Mouse (Mus musculus): ENCODE data around the gene Cby3. TPM values are rescaled to one million over a fixed set of nuclear protein-coding genes. Genes with fewer than 3 reads are reported as not detected.

Cby3 gene
- total and polyA plus RNA-seq, 3 experiments = not detected

DNA sequence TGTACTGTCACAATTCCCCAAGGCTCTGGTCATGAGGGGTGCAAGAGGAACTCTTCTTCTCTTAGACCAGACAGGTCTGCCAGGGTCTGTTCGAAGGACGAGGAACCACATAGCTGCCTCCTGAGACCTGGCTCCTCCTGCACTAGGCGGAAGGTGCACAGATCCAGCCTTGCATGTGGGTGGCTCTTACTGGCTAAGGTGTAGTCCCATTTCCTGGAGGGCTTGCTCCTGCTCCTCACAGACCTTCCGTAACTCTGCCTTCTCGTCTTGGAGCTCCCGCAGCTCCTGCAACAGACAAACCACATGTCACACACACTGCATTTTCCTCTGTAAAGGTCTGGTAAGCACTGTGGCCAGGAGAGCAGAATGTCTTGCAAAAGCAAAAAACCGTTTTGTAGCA lies 40.5 kb downstream of the Cby3 start:
- H3K4me1 ChIP-seq (ENCODE audit: control insufficient read depth in 1 of 2, insufficient read depth in 2 of 2) = peaks cover 0 to 2% of the 10 kb centered on the region in 2 experiments; a peak in 2 of 4 replicates
- no peak overlapping the region for H3K4me2 ChIP-seq (ENCODE audit: insufficient read depth, low read depth, poor library complexity, severe bottlenecking)
- H3K36me3 ChIP-seq (replicated peaks in 1 of 2; ENCODE audit: control insufficient read depth in 1 of 2, insufficient read depth in 1 of 2, low read length in 1 of 2) = peaks cover 46 to 75% of the 10 kb centered on the region in 2 experiments
- no peak for DNase-seq (ENCODE audit: extremely low read depth)
- in situ Hi-C loops (cut with MboI; ENCODE audit: low pct_ligation_motif_present, low pct_unique_long_range_greater_than_20kb, low sequenced_read_pairs) = no loop called here
- H3K27me3 ChIP-seq (replicated peaks) = no peaks in the 10 kb centered on the region
- no peak overlapping the region for H3K4me3 ChIP-seq (replicated peaks in 1 of 3; ENCODE audit: low read depth in 2 of 3, low read length in 2 of 3, poor library complexity in 1 of 3)
- dilution Hi-C loops (cut with MboI; ENCODE audit: extremely low pct_ligation_motif_present, extremely low pct_unique_long_range_greater_than_20kb, low sequenced_read_pairs) = no loop called here
- H3K9ac ChIP-seq (ENCODE audit: insufficient read depth, low read depth) = no peak overlapping the region
- H3K9me3 ChIP-seq (replicated peaks; ENCODE audit: low read length) = no peaks in the 10 kb centered on the region
- no peak overlapping the region for H3K27ac ChIP-seq (ENCODE audit: insufficient read depth, low read depth)
- no peak for TF ChIP-seq NRF1 (IDR thresholded peaks at IDR 0.05; ENCODE audit: low read depth, low read length)
- TF ChIP-seq ZC3H11A (IDR thresholded peaks at IDR 0.05; ENCODE audit: low read depth, low read length) = no peak
- no peak for TF ChIP-seq SIN3A (IDR thresholded peaks at IDR 0.05; ENCODE audit: low read length)
- no peak for TF ChIP-seq E2F4 (IDR thresholded peaks at IDR 0.05; ENCODE audit: insufficient replicate concordance, low read depth, low read length)
- no peak for TF ChIP-seq JUN (IDR thresholded peaks at IDR 0.05; ENCODE audit: insufficient read depth, low read depth, low read length)
- TF ChIP-seq SMC3 (IDR thresholded peaks at IDR 0.05; ENCODE audit: low read depth, low read length) = no peak
- TF ChIP-seq POLR2AphosphoS2 (IDR thresholded peaks at IDR 0.05; ENCODE audit: low read depth, low read length) = no peak
- no peak for TF ChIP-seq TBP (conservative IDR thresholded peaks at IDR 0.05; ENCODE audit: low read depth, low read length)
- TF ChIP-seq EP300 (IDR thresholded peaks at IDR 0.05; ENCODE audit: low read length) = no peak
- TF ChIP-seq MXI1 (IDR thresholded peaks at IDR 0.05; ENCODE audit: low read depth, low read length) = no peak
- TF ChIP-seq JUND (conservative IDR thresholded peaks at IDR 0.05; ENCODE audit: low read depth, low read length) = no peak
- TF ChIP-seq GABPA (IDR thresholded peaks at IDR 0.05; ENCODE audit: insufficient replicate concordance, low read depth, low read length) = no peak
- no peak for TF ChIP-seq NELFE (IDR thresholded peaks at IDR 0.05; ENCODE audit: low read depth, low read length)
- no peak for TF ChIP-seq MYC (IDR thresholded peaks at IDR 0.05; ENCODE audit: low read depth, low read length)
- TF ChIP-seq HCFC1 (IDR thresholded peaks at IDR 0.05; ENCODE audit: low read depth, low read length) = no peak
- TF ChIP-seq CHD1 (IDR thresholded peaks at IDR 0.05; ENCODE audit: low read depth, low read length) = no peak
- no peak for TF ChIP-seq ZMIZ1 (IDR thresholded peaks at IDR 0.05; ENCODE audit: low read depth, low read length)
- no peak for TF ChIP-seq TCF12 (IDR thresholded peaks at IDR 0.05; ENCODE audit: low read depth, low read length)
- H3K79me2 ChIP-seq (replicated peaks; ENCODE audit: control insufficient read depth, extremely low read depth, insufficient read depth, poor library complexity, severe bottlenecking) = no peaks in the 10 kb centered on the region

DNA sequence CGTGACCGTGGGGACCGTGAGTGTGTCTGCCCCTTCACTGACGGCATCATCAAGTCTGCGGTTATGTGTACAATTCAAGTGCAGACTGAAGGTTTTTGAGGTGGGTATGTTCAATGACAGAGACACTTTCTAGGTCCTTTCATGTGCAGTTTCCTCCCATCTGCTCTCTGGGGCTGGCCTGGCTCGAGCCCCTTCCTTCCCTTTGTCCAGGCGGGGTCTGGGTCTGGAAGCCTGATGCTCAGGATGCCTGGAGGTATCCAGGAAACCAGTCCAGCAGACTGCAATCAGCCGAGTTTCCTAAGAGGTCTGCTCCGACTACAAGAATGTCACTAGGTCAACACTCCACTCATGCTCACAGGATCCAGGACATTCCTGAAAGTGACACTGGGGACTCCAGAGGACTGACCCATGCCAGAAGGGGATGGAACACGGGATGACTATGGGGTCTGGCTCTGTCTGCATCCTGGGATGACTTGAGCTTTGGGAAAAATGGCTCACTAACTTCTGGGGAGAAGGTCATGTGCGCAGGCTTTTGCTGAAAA lies 42.6 kb downstream of the Cby3 start:
- Histone ChIP-seq H3K27me3 (replicated peaks) (no peaks in the 10 kb centered on the region), H3K4me3 (replicated peaks in 1 of 3; ENCODE audit: low read depth in 2 of 3, low read length in 2 of 3, poor library complexity in 1 of 3) (no peak overlapping the region), H3K9ac (ENCODE audit: insufficient read depth, low read depth) (no peak overlapping the region), H3K4me1 (ENCODE audit: control insufficient read depth in 1 of 2, insufficient read depth in 2 of 2) (peaks cover 0 to 4% of the 10 kb centered on the region in 2 experiments; a peak in 2 of 4 replicates), H3K9me3 (replicated peaks; ENCODE audit: low read length) (no peaks in the 10 kb centered on the region), H3K36me3 (replicated peaks in 1 of 2; ENCODE audit: control insufficient read depth in 1 of 2, insufficient read depth in 1 of 2, low read length in 1 of 2) (peaks cover 52 to 75% of the 10 kb centered on the region in 2 experiments), H3K79me2 (replicated peaks; ENCODE audit: control insufficient read depth, extremely low read depth, insufficient read depth, poor library complexity, severe bottlenecking) (no peaks in the 10 kb centered on the region), H3K4me2 (ENCODE audit: insufficient read depth, low read depth, poor library complexity, severe bottlenecking) (no peak overlapping the region), H3K27ac (ENCODE audit: insufficient read depth, low read depth) (no peak overlapping the region)
- dilution Hi-C loops (cut with MboI; ENCODE audit: extremely low pct_ligation_motif_present, extremely low pct_unique_long_range_greater_than_20kb, low sequenced_read_pairs) = no loop called here
- in situ Hi-C loops (cut with MboI; ENCODE audit: low pct_ligation_motif_present, low pct_unique_long_range_greater_than_20kb, low sequenced_read_pairs) = no loop called here
- no peak for TF ChIP-seq USF2 (conservative IDR thresholded peaks at IDR 0.05; ENCODE audit: low read depth, low read length)
- no peak for DNase-seq (ENCODE audit: extremely low read depth)

Measured in CH12.LX (cell line).